Mouse (Mus musculus): ENCODE results near the gene Plcl2.

Plcl2 gene

DNA sequence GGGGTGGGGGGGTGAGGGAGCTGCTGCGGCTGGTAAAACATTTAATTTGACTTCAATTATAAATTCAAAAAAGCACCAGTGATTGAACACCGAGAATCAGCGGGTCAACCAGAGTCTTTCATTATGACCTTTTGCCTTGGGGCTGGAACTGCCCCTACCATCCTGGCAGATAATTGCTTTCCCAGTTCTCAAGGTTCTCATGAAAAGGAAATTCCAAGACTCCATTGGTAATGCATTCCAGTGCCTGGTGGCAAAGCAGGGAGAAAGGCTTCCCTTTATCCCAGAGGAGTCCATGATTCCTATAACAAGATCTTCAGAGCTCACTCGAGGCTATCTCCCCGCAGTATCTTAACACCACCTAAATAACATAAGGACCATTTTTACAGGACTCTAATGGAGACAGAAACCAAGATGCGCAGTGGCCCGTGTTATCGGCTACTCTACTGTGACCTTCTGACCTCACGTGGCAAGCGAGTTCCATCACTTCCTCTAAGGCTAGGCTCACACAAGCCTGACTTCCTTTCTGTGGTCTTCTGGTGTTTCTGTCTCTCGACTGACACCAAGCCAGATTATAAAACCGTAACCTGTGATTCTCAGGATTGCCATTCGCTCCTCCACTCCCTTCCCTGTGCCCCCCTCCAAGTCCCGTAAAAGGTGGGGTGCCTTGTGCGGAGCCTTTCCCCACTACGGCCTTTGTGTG is 10.0 kb upstream of the Plcl2 start:
- in situ Hi-C loops (cut with MboI, MseI), result no loop called here

DNA sequence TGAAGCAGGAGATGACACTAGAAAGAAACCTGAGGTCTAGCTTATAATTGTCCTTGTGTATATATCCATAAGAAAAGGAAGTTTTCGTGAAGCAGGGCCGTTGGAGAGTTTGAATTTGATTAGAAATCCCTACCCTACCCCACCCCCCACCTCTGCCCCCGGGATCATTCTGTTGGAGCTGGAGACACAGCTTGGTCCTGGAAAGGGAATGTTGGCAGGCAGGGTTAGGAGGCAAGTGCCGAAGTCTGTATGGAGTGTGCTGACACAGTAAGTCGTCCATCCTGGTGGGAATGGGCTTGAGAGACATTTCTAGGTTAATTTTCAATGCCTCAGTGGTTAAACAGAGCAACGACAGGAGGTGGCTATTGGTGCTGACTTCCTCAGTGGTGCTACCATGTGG is 8.4 kb upstream of the Plcl2 start:
- in situ Hi-C loops (cut with MboI, MseI), result loop anchor here (10.0 kb wide), 1 partner anchor 1284 kb away; no protein-coding TSS in a partner anchor

DNA sequence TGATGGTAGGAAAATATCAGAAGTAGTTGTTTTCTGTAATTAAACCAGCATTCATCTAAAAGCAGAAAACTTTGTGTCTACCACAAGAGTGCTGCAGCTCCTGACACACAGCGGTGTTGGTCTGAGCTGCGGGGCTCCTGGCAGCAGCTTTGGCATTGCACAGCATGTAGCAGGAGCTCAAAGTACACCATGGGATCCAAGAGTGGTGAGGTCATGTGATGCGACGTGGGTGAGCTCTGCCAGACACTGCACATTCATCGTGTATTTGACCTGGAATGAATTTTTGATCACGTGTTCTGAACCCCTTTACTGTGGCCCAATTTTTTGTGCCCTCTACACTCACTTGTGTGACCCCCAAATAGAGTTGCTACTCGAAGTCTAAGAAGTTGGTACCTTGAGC is 6.1 kb upstream of the Plcl2 start:
- in situ Hi-C loops (cut with MboI, MseI), result loop anchor here (10.0 kb wide), 1 partner anchor 1282 kb away; no protein-coding TSS in a partner anchor

DNA sequence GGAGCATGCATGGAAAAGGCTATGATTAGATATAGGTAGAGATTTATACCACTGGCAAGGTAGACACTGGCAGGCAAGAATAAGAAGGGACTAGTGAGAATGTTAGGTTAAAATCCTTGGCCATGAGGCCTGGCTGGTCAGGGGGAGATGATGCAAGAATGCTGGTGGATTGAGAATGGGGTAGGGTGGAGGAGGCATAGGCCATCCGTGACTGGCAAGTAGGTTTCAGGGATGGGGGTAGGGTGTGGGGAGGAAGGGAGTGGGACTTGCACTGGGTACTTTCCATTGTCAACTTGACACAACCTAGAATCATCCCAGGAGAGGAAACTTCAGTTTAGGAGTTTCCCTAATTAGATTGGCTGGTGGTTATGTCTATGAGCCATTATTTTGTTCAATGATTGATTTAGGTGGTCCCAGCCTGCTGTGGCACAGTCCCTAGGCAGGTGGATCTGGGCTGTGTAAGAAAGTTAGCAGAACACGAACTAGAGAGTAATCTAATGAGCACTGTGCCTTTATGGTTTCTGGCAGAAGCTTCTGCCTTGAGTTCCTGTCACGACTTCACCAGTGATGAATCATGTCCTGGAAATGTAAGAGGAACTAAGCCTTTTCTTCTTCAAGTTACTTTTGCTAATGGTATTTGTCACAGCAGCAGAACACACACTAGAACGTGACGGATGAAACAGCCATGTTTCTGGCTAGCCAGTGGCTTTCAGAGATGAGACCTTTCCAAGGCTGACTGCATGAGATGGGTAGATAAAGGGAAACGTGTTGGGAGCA is 4.9 kb upstream of the Plcl2 start:
- in situ Hi-C loops (cut with MboI, MseI), result loop anchor here (10.0 kb wide), 1 partner anchor 1281 kb away; no protein-coding TSS in a partner anchor

DNA sequence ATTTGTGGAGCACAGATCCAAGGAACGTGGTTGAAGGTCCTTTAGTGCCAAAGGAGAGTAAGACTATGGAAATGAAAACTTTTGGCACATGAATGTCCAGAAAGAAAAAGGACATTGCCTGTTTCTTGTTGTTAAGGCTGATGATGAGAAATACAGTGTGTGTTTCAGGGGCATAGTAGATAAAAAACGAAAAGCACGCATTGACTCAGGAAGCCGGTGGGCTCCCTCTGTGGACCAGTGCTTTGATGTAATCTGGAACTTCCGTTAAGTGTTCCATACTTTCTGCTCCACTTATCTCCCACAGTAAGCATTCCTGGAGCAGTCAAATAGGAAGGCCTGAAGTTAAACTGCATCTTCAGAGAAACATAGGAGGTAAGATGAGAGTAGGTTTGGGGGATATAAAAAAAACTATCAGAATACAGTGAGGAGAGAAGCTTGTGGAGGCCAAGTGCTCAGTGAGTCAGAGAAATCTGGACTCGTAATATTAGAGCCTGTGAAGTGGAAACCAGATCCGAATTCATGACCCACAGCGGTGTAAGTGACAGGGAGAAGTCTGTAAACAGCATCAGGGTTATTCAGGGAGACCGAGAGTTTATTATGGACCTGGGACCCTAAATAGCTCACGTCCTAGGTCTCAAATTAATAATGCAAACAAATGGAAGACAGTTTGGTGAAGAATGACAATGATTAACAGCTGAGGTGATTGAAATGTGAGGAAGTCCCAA is 3.1 kb upstream of the Plcl2 start:
- in situ Hi-C loops (cut with MboI, MseI), result loop anchor here (10.0 kb wide), 1 partner anchor 1279 kb away; no protein-coding TSS in a partner anchor

DNA sequence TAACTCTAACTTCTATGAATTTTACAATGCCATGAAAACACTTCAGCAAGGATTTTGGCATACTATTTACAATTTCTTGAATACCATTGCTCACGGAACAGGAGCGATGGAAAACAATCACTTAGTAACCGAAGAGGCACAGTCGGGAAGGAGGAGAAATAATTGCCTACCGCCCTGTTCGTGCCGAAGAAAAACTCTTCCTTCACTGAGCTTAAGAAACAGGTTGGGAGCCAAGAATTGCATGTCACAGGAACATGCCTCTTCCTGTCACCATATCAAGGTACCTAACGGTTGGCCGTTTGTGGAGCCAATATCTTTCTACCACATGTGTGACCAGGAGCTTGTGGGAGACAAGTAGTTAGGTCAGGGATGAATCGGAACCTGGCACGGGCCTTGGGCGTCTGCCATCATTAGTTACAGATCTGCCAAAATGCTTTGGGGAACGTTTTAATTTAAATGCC is 2.3 kb upstream of the Plcl2 start:
- in situ Hi-C loops (cut with MboI, MseI), result loop anchor here (10.0 kb wide), 1 partner anchor 1278 kb away; no protein-coding TSS in a partner anchor

DNA sequence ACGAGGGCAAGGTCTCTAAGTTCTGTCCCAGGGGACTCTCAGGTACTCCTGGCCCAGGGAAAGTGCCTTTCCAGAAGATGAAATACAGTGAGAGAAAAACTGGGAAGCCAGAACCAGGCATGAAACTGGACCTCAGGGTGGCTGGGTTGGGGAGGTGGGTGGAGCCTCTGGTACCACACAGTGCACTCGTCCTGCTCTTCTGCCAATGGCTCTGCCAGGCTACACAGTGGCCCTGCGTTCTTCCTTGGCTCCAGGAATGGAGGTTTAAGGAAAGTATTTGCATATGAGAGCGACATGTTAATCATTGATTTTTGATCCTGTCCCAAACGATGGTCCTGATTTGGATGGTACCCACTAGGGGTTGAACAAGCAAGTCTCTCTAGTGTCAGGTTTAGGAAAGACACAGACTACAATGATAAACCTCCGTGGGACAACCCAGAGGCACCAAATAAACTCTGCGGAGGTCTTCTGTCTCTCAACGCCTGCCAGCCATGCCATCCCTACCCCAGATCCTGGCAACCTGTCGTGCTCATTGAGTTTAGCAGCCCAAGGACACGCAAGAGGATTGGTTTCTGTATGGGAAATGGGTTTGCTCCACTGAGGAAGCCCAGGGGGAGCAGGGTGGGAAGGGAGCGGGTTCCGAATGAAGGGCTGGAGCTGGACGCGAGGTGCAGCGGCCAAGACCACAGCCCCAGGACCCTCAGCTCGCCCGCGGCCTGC is 988 bp upstream of the Plcl2 start:
- in situ Hi-C loops (cut with MboI, MseI), result loop anchor here (10.0 kb wide), 1 partner anchor 1277 kb away; no protein-coding TSS in a partner anchor

GRCm38 (mm10) chr17:50508775-50509250 is 390 bp upstream of the Plcl2 start:
- in situ Hi-C loops (cut with MboI, MseI), result loop anchor here (10.0 kb wide), 1 partner anchor 1276 kb away; no protein-coding TSS in a partner anchor

DNA sequence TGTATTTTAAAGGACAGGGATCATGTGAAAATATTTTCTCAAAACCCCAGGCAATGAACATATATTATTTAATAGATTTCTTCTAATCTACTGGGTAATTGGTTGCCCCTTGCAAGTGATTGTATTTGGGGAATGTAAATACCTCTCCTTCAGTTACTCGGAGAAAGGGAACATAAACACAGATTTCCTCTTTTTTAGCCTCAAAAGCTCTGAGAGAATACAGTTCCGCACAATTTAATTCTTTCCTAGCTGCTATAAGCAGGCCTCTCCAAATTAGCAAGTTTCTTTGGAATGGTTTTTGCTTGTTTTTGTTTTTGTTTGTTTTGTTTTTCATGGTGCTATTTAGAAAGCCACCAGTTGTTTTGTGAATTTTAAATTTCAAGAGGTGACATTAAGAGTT is 1.1 kb downstream of the Plcl2 start:
- in situ Hi-C loops (cut with MboI, MseI), result no loop called here

GRCm38 (mm10) chr17:50510741-50511140 is 1.5 kb downstream of the Plcl2 start:
- in situ Hi-C loops (cut with MboI, MseI), result no loop called here

DNA sequence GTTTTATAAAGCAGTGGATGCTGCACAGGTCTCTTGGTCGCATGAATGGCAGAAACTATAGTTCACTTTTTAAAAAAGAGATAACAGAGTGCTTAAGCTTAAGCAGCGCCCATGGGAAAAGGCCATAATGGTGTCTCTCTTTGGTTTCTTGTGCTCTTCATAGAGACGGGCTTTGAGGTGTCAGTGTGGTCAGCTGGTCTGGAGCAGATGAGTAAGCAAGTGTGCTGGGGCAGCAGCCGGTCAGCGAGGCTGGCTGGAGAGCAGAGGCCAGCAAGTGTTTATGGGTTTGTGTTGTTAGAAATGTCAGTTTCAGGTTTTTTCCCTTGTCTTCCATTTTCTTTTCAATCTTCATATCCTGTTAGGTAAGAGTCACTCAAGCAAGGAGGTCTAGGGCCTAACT is 3.0 kb downstream of the Plcl2 start:
- in situ Hi-C loops (cut with MboI, MseI), result no loop called here

DNA sequence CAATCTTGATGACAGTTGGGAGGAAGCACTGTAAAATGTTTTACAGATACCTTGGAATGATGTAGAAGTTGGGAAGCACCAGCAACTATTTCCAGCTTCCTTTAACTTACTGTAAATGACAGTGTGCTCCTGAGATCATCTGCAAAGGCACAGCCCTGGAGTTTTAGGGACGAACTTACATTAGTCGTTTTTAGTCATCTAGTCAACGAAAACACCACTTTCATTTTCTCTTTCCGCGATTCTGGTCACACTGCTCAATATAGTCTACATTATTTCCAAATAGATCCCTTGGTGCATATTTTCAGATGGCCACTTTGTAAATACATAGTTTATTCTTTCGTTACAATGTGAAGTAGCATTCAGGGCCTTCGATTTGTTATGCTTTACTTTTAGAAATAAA is 3.6 kb downstream of the Plcl2 start:
- in situ Hi-C loops (cut with MboI, MseI), result no loop called here

GRCm38 (mm10) chr17:50513376-50513775 is 4.2 kb downstream of the Plcl2 start:
- in situ Hi-C loops (cut with MboI, MseI), result no loop called here

DNA sequence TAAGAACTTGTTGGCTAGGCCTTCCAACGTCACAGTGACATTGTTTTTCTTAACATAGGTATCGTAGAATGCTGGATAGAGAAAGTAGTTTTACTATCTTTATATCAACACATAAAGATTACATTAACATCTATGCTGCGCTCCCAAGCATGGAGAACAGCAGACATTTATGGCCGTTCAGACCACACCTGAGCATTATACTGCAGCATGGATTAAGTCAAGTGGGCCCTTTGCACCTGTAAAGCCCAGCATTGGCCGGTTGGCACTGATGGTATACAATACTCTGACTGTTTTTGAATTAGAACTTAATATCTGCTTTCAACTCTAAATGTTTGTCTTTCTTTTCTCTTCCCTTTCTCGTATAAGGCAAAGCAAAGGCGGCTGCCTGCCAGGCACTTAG is 4.8 kb downstream of the Plcl2 start:
- in situ Hi-C loops (cut with MboI, MseI), result no loop called here

DNA sequence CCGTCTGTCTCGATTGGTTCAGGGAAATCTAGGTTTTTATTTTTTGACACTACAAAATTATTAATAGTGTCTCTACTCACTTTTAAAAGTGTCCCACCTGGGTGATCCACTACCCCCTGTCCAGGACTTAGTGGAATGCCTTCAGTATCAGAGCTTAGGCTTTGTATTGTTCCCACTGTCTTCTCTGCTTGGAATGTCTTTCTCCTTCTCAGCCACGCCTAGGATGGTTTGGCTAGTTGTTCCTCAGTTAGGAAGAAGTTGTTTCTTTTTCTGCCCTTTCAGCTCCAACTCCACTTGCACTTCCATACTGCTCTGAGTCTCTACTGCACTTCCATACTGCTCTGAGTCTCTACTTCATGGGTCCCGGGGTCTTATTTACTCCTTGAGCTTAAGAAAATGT is 6.7 kb downstream of the Plcl2 start:
- in situ Hi-C loops (cut with MboI, MseI), result no loop called here

DNA sequence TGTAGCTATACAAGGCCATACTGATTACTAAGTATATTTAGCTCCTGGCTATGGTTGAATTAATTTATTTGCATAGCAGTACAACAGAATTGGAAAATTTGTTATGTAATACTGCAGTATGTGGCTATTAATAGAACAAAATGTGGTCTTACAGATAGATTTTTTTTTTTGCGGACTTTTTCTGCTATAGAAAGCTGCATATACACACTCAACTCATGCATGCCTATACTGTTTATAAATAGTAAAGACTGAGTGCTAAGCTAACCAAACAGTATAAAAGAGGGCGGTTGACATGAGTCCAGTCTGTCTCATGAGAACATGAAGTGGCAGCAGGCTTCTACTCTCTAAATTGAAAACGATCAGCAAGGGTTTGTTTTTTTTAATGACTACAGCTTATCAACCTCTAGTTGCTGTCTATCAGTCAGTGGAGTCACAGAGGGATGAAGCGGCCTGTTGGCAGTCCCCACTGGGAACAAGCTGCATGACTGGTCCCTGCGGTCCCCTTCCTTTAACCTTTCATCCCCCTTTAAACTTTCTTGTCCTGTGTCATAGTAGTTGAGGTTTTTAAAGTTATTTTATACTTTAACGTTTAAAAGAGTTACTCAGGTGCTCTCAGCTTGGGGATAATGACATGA is 8.7 kb downstream of the Plcl2 start:
- in situ Hi-C loops (cut with MboI, MseI), result no loop called here

GRCm38 (mm10) chr17:50519588-50519987 is 10.4 kb downstream of the Plcl2 start:
- in situ Hi-C loops (cut with MboI, MseI), result no loop called here

- in situ Hi-C loops (cut with MboI, MseI), result no loop called here
These were observed 13.4 kb downstream of the Plcl2 start for GRCm38 (mm10) chr17:50522473-50523083.

- in situ Hi-C loops (cut with MboI, MseI), result no loop called here
These were observed 15.8 kb downstream of the Plcl2 start for GRCm38 (mm10) chr17:50524970-50525369.

DNA sequence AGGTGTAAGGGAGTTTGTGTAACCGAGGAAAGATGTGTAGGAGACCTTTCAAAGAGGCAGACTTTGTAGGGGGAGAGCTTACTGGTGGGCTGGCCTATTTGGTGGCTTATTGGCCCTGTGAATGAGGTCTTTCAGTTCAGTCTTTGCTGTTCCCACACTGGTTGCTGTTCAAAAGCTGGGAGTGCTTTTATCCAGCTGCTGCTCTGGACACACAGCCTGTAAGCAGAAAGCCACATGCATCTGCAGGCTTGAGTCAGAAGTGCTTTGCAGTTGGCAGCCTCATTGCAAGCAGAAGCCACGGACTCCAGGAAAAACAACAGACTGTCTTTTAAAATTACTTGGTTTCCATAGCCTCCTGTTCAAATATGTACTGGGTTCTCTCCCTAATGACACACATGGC is 16.6 kb downstream of the Plcl2 start:
- in situ Hi-C loops (cut with MboI, MseI), result no loop called here

All from T-helper 1 cell (primary cell).